Mouse (Mus musculus) heart, adult 18-20 months (tissue): ENCODE data around the gene Ndufa12. TPM values are rescaled to one million over a fixed set of nuclear protein-coding genes. Genes with fewer than 3 reads are reported as not detected.

ENCODE experiments used
- DNase-seq, 2 experiments: peaks; one replicate each; pipeline ENCODE4 v3.0.0; 2021 to 2022; ENCODE audit warnings: mixed read lengths in 1 of 2
- total RNA-seq, 2 experiments: library from RNA; stranded (reverse); gene quantifications; 2 replicates each; pipeline ENCODE4 v1.2.3; 2021

Ndufa12 gene
- total RNA-seq, 2 experiments from 2014 or later, result 821 to 864 TPM

DNA sequence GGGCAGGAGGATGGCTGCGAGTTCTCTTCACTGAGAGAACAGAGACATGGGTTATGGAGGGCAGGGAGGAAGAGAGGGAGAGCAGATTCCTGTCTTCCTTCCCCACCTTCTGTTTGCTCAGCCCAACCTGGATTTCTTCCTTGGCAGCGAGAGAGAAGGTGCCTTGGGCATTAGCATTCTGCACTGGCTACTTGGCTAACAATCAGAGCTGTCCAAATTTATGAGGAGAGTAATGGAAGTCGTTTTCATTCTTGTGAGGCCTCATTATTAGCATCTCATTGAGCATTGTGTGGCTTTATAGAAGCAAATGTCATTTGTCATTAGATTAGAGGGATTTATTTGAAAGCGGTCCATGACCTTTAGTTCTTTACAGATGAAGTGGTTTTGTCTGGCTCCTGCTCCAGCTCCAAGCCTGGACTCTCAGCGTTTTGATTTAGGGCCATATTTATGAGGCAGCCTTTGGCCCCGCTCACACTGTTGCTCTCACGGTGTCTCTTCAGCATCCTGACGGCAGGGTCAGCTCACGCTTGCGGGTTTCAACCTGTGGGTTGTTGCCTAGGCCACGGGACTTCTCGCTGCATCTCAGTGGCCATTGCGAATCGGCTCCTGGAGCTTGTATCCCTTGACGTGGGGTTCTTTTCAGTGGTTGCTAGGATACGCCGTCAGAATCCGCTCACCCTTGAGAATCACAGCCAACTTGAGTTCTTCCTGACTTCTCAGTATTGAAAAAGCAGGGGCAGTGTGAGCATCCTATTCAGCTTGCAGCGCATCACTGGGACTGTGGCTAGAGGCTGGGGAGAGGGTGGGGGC lies 31.9 kb downstream of the Ndufa12 start:
- DNase-seq, result no peak

DNA sequence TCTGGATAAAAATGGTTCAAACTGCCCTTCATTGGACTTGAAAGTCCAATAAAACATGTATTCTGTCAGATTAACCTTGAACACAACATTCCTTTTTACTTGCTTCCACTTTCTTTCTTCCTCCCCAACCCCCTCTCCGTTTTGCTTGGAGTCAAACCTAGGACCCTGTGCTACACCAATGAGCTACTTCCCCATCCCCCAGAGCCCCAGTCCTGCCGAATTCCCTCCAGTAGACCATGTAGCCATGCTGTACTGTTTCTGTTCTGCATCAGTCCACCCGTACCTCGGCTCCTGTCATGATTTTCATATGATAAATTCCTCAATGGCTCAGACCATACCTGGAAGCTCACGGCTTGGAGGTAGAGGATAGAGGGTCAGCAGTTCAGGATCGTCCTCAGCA lies 32.5 kb downstream of the Ndufa12 start:
- DNase-seq, result no peak

DNA sequence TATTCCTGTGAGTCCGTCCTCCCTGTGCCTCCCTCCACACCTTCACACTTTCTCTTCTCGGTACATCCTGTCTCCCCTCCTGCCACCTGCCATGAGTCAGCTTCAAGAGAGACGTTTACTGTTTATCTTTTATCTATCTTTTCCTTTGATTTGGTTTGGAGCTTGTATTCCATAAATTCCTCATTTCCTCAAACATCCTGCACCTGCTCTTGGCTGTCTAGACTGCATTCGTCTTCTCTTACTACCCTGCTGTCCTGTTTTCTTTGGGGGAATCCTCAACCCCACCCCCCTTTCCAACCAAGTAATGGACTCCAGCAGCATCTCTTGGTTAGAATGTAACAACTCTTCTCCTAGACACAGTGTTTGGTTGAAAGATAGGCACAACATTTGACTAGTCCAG lies 36.7 kb downstream of the Ndufa12 start:
- DNase-seq, result no peak

DNA sequence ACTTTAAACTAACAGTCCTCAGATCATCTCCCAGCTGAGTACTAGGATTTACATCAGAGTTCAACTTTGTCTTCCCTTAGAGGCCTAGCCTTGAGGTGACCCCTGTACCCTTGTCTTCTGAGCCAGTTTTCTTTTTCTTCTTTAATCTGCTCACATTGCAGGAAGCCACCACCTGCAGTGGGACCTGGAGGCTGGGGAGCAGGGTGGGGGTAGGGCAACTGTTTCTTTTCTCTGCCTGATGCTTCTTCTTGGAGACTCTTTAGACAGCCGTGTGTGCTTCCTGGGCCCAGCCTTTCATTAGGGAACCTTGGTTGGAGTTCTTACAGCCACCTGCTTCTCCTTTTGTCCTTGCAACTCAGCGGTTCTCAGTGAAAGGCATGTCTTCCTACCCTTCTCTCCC lies 42.8 kb downstream of the Ndufa12 start:
- no peak for DNase-seq

DNA sequence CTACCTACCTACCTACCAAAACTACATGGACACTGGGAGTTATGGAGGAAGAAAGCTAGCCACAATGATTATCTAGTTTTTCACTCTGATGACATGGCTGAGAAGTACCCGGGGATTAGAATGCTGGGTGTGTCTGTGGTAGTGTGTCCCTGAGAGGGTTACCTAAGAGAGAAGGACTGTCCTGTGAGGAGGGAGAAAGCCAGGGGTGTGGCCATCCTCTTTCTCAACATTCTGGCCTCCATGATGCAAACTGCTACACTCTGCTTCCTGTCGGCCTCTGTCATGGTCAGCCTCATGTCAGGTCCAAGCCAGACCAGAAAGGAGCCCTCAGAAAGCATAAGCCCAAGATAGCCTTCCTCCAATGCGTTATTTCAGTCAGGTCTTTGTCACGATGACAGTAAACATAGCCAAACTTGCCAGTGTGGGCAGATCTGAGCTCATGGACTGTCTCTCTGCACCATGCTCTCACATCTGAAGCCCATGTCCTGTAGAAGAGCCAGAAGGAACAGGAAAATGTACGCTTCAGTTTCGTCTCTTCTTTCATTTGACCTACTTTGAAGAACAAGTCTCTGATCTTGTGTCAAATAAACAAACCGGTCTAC lies 49.3 kb downstream of the Ndufa12 start:
- DNase-seq, result no peak

DNA sequence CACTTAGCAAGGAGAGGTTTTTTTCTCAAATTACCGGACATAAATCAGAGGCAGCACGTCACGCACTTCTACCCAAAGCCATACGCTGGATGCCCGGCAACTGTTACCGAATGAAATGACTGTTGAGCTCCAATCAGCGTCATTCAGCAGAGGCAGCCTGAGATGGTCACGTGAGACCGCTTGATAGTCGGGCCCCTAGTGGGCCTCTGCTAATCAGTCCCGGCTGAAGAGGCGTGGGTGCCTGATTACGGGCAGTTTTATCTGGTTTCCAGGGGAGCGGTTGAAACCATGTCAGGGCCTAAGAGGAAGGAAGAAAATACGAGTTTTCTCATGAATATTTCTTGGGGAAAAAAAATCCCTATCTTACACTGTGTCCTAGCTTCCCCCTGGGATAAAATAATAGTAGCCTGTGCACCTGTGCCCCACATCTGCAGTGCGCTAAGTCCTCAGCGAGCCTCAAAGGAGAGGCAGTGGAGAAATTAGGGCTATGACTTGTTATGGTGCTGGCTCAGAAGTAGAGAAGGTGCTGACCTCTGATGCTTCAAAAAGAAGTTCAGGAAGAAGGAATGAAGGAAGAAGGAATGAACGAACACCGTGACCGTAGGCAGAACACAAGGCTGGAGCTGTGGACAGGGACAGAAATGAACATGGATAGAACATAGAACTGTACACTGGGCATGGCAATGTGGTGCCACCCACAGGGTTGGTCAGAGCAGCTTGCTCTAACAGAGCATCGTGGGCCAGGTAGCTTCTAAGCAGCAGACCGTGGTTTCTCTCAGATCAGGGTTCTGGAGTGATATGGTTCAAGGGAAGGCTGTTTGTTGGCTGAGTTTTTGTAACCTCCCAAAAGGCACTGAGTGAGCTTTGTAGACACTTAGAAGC lies 51.3 kb downstream of the Ndufa12 start:
- peak; percentile 25 to 28 for DNase-seq

DNA sequence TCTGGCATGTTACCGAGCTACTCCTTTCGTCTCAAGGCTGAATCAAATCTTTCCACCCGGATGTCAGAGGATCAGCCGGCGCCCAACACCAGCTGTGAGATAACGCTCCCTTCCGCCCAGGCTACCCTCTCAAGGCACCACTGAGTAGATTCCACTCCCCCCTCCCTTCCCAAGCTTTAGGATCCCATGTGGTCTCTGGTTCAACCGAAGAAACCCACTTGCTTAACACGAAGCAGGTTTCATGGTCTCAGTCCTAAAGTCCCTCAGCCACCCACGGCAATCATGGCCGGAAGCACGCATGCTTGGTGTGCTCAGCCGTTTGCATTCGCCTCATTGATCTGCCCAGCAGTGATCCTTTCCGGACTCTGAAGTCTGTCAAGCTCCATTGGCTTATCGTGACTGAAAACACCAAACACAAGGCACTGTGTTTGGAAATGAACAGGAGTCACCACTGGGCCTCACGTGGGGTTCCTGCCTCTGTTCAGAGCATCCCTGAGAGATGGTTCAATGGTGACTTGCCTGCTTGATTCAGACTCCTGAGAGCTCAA lies 54.8 kb downstream of the Ndufa12 start:
- no peak for DNase-seq

DNA sequence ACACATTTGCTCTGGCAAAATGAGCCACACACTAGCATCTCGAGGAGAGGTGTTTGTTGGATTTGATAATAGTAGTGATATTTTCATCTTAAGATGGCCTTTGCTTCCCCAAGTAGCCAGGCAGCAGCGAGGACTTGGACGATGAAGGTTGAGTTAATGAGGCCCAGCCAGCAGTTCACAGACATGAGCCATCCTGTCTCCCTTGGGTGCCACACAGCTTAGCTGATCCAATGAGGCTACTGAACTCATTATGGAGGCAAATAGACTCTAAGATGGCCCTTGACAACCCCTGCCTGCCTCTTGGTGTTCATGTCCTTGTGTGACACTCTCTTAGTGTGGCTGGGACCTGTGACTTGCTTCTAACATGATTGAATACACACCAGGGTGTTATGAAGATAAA lies 56.2 kb downstream of the Ndufa12 start:
- DNase-seq, result no peak

DNA sequence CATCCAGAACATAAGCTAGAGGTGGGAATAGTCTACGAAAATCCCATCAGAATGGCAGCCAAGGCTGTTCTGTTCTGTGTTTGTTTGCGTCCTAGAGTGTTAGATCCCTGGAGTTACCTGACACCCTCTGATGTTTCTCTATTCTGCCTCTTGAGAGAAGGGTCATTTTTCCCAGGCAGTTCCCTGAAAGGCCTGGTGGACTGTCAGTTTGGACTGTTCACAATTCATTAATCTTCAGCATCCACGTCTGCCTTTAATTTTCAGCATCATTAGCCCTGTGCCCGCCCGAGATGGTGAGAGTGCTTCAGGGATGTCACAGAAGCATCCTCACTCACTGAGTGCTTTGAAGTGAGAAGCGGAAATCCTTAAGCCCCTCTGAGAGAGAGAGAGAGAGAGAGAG lies 57.2 kb downstream of the Ndufa12 start:
- DNase-seq, result no peak

DNA sequence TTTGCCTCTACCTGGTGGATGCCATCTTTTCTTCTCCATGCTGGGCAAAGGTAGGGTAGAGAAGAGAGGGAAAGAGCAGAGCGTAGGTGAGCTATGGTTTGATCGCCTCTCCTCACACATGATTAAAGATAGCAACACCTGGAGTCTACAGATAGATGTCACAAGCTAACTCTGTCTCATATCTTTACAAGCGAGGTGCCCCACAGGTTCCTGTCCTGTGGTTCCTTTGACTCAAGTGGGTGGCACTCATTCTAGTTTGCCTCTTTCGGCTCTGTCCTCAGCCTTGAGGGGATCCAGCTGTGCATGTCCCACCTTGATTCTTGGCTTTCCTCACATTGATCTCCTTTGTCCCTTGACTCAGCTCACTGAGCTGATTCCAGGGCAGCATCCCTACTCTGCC lies 58.0 kb downstream of the Ndufa12 start:
- DNase-seq, result no peak

DNA sequence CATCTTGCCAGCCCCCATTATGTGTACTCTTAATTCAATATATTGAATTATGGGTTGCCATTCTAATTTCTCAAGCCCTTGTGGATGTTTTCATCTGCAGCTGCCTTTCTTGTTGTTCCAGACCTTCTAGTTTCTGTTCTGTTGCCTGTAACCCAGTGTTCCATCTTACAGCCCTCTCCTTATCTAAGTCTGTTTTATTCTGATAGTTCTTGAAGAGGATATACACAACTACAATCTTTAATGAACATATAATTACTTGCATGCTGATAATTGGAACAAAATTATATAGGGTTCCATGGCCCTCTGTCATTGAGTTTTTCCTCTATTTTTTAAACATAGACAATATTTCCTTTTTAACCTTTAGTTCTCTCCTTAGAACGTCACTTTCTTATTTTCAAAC lies 62.0 kb downstream of the Ndufa12 start:
- no peak for DNase-seq

DNA sequence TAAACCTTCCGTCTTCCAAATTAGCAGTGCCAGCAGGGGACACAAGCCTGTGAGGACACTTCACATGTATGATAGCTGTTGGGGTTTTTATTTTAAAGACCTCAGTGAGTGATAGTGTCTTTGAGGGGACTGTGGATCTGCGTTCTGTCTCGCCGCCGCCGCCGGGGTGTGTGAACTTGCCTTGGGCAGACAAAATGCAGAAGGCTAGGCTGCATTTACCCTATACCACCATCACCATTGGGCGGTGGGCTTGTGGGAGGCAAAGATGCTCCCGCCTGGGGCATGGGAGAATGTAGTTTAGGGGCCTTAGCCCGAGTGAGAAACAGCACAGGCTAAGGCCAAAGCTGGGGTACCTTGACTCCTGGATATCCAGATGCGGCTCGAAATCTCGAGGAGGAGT lies 64.1 kb downstream of the Ndufa12 start:
- DNase-seq, result no peak

DNA sequence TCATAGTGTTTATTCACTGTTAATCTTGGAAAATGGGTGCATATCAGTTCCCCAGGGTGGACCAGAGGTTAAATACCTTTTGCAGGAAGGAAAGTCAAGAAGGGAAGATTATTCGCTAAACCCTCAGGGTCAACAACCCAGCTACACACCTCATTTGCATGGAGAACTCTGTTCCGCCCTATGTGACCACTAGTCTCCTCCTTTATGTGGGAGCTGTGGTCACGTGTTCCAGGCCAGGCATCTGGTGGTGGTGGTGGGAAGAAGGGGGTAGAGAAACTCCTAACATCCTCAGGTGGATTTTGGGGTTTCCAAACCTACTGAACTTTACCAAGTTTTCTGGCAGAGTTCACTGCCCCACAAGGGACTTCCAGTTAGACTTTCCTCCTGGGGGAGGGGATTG lies 64.7 kb downstream of the Ndufa12 start:
- DNase-seq, result no peak

DNA sequence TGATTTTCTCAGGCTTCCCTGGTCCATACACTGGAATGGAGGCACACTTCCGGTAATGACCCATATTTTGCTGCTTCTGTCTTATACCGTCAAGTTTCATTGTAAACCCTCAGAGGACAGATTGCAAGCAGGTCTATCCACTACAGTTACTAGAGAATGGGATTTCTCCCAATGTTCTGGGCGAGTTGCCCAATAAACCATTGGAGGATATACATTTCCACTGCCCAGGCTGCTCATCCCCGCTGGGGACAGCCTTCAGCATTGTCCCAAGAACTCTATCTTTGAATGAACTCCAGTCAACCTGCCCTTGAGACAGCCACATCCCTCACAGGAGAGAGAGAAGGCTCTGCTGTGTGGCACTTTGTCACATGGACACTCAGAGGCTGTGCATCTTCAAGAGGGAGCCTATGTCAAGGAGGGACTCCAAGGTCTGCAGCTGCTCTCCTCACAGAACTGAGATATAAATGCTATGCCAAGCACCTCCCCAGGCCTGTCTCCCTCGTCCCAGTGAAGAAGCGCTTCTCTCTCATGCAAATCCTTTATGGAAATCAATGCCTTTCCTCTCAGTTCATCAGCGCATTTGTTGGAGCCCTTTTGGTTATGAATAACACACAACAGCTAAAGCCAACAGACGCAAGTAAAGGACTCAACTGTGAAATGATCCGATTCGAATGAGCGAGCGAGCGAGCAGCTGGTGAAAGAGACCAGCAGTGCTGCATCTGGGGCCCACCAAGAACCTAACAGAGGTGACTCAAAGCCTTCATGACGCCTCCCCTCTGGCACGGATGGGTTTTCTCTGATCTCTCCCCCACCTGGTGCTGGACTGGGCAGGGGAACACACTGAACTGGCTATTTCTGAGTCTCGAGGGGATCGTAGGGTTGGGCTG lies 67.4 kb downstream of the Ndufa12 start:
- DNase-seq, result no peak

Other genes starting within 250 kb of the Ndufa12 start
- gene Vezt, start 162.9 kb upstream of the Ndufa12 start, total RNA-seq, result 10 to 100 TPM; 36.9 to 37.7 TPM
- gene Fgd6, start 162.7 kb upstream of the Ndufa12 start, total RNA-seq, result 1 to 10 TPM; 5.1 to 5.6 TPM
- 1 to 10 TPM; 5.2 to 7.3 TPM for gene Nr2c1, start 50.7 kb upstream of the Ndufa12 start, total RNA-seq
- not detected for gene Gm4792, start 100.0 kb downstream of the Ndufa12 start, total RNA-seq
- 10 to 100 TPM; 25.7 to 31.5 TPM for gene Tmcc3, start 113.2 kb downstream of the Ndufa12 start, total RNA-seq